Mouse (Mus musculus) 3134 (cell line): Measurements from ENCODE around the gene Hes6.

Experiments
- DNase-seq: peaks from one replicate; pipeline ENCODE4 v3.0.0-alpha.2; 2011; ENCODE audit warnings: low spot score; ENCODE audit not compliant: insufficient read length; ENCODE audit errors: extremely low read depth

Hes6 gene

GRCm38 (mm10) chr1:91442350-91442990 is 28.6 kb upstream of the Hes6 start:
- no peak for DNase-seq

GRCm38 (mm10) chr1:91441855-91442254 is 28.0 kb upstream of the Hes6 start:
- DNase-seq: no peak

GRCm38 (mm10) chr1:91439776-91440175 is 25.9 kb upstream of the Hes6 start:
- DNase-seq: no peak

DNA sequence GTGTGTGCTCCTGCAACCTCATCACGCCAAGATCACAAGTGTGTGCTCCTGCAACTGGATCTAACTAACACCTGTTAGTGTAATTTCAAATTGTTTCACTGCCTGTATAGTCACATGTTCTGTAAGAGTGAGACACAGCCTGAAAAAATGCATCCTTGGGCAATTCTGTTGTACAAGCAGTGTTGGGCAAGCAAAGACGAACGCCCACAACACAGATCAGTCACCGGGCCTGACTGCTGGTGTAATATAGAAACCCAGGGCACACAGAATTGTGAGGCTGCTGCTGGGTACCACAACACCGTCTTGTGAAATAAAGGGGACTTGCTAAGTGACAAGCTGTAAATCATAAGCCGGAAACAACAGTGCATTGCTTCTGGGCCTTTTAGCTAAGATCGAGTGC is 23.7 kb upstream of the Hes6 start:
- no peak for DNase-seq

DNA sequence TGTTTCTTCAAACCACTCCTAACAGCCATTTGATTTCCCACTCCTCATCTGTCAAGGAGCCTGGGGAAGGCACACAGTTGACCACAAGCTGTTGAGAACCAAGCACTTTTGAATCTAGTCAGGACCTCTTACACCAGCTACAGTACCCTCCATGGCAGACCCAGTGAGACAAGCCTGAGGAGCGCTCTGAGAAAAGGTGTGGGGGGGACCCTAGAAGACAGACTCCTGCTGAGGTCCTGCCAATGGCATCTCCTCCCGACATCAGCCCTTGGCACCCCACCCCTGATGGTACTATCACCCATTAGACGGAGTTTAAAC is 23.2 kb upstream of the Hes6 start:
- no peak for DNase-seq

DNA sequence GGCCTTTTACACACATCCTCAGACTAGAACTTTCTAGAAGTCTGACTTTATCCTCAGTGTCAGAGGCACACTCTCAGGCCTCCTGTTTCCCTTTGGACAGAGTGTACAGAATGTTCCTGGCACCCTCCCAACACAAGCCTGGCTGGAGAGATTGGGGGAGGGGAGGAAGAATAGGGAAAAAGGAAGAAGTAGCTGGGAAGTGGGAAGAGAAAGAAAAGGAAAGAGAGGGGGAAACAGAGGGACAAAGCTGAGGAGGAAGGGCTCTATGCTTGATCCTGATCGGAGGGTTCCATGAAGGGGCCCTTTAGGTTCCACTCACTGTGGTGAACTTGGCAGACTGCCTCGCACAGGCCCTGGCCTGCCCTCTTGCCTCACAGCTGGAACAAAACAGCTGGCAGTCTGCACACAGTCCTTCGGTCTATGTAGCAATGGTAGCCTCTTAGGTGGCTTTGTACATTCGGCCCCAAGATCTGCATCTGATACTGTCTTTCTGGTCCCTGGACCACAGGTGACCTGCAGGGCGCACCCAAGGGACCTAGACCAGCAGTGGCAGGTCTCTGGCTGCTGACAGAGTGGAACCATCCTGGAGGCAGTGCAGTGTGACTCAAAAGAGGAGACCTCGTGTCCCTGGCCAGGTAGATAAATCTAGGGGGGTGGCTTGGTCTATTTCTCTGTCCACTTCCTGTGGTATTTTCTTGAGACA is 22.7 kb upstream of the Hes6 start:
- DNase-seq: peak; percentile 57

- DNase-seq: no peak
These were observed 21.8 kb upstream of the Hes6 start for GRCm38 (mm10) chr1:91435606-91436130.

GRCm38 (mm10) chr1:91434905-91435304 is 21.1 kb upstream of the Hes6 start:
- DNase-seq: no peak

DNA sequence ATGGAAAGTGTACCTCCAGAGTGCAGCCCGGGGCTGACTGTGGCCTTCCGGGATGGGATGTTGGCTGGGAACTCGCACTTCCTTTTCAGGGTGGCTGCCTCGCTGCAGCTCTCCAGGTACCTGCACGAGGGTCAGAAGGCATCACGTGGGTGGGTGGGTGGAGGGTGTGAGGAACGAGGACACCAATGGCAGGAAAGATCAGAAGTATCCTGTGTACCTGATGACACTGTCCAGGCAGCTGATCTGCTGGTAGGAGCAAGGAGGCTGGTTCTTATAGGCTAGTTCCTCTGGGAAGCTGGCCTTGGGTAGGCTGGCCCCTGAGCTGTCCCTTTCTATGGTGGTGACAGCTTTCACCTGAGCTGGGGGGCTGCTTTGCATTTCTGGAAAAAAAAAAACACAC is 16.9 kb upstream of the Hes6 start:
- DNase-seq: no peak

GRCm38 (mm10) chr1:91429212-91429611 is 15.4 kb upstream of the Hes6 start:
- DNase-seq: no peak

DNA sequence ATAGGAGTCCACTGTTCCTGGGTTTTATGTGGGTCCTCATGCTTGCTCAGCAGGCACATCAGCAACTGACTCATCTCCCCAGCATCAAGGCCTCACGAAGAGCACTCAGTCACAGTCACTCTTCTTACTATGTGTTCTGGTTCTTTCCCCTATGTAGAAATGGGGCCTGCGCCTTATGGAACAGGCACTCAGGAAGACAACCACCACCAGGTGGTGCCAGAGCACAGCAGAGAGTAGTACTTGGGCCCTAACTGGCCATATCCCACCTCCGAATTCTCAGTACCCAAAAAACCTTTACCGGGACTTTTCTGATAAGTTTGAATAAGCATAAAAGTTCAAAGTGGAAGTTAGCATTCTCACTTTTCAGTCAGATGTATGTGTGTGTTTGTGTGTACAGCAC is 14.8 kb upstream of the Hes6 start:
- peak; percentile 59 for DNase-seq

DNA sequence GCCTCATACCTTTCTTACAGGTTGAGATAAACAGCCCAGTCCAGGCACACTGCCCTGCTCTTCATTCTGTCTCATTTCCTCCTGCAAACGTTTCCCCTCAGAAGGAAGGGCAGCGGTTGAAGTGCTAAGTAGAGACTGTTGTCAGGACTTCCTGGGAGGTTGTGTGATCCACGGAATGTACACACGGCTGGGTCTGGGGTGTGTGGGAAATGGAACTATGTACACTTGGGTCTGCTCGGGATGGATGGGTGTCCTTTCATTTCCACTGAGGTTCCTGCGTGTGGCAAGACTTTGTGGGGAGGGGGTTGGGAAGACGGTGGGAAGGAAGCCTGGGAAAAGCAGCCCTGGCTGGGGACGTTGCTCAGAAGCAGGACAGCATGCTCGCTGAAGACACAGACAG is 12.6 kb upstream of the Hes6 start:
- no peak for DNase-seq

DNA sequence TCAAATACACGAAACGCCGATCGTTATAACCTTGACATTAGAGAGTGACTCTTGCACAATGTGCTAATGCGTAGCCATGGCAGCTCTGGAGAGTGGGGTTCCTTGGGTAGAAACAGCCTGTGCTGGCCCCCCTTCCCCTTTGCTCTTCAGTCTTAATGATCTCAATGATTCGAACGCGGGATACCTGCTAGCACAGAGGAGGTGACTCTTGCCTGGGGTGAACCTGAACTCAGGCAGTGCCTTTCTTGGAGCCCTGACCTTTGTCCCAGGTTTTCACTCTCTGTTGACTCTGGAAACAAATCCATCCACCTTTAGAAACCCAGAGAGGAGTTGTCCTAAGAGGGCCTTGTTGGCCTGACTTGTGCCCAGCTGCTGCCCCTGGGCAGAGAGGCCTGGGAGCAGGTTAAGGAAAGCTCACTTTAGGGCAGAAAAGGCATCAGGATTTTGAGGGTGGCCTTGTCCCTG is 6.8 kb upstream of the Hes6 start:
- DNase-seq: no peak

DNA sequence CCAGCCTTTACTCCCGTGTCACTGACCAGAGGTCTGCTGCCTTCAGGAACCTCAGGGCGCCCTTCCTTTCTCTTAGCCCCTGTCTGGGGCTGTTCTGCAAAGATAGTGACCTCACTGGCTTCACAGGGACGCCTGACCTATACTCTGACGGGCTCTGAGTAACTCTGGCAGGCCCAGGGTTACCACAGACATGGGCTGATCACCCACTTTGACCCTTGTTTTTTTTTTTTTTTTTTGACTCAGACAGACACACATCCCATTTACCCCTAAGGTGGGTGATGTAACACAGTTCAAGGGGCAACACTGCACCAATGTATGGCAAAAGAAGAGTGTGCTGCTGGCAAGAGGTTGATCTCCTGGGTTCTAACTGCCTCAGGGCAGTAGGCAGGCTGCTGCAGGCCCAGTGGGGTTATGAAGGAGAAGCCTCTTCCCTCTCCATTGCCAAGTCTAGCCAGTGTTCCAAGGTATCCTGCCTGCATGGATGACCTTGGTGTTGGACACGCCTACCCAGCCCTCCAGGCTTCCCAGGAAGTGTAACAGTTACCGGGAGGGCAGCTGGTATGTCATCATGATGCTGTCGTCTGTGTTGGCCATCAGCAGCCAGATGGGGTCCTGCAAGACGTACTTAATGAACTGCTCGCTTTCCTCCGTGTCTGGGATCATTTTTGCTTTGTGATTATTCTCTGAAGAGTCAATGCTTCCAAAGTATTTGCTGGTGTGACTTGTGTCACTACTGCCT is 6.2 kb upstream of the Hes6 start:
- no peak for DNase-seq

GRCm38 (mm10) chr1:91417991-91418390 is 4.2 kb upstream of the Hes6 start:
- DNase-seq: no peak

- no peak for DNase-seq
These were observed 1.5 kb upstream of the Hes6 start for GRCm38 (mm10) chr1:91415311-91415710.

DNA sequence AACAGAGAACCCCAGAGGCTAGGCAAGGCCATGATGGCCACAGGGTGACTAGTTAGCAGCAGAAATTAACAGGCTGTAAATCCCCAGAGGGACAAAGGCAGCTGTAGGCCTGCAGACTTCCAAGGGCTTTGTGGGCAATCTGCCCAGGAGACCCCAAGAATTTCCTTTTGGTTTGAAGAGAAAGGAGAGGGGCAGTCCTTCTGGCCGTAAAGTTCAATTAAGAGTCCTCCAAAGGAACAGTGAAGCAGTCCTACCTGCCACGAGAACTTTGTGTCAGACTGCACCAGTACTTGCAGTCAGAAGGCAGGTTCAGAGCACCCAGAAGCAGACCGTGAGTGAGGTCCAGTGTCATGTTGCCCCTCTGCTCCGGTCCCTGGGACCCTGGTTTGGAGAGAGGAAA is 1.1 kb upstream of the Hes6 start:
- DNase-seq: no peak

- DNase-seq: no peak
These were observed 321 bp downstream of the Hes6 start for GRCm38 (mm10) chr1:91413536-91413897.

DNA sequence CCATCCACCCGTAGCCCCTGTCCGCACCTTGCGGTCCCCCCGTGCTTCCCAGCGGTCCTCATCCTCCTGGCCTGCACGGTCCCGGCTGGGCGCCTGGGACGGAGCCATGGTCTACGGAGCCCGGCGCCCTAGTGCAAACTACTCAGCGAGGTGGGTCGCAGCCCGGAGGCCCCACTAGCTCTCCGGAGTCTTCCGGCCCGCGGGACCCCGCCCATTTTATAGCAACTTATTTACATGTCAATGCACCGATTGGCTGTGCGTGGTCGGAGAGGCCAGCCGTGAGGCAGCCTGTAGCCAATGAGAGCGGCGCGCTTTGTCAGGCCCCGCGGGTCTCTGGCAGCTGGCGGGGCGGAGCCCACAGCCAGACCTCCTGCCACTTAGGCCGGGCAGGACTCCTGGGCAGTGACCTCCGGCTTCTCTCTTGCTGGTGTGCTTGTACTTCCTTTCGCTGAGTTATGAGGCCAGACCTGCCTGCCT is 770 bp downstream of the Hes6 start:
- DNase-seq: peak; percentile 87

GRCm38 (mm10) chr1:91412286-91413029 is 1.4 kb downstream of the Hes6 start:
- DNase-seq: no peak
